Mouse (Mus musculus) inflammation-experienced regulatory T-cells (primary cell): ENCODE results near the gene Sirt6. TPM values are rescaled to one million over a fixed set of nuclear protein-coding genes. Genes with fewer than 3 reads are reported as not detected.

ENCODE experiments used
- polyA plus RNA-seq, 2 experiments: library from polyadenylated mRNA; unstranded; fragments of 100-300 nt; shearing (Covaris generic); gene quantifications; one replicate each; pipeline ENCODE4 v1.2.1; 2017

Gene Sirt6
- polyA plus RNA-seq = 10 to 100 TPM; 12.8 to 18.1 TPM

GRCm38 (mm10) chr10:81626994-81627835, at the start of gene Sirt6:
Gene Sirt6 (minus strand): TSS chr10:81627797.

GRCm38 (mm10) chr10:81648803-81649775, 21.5 kb upstream of the Sirt6 start, which contains the start of gene Gm10778:
Gene Gm10778 (plus strand): TSS chr10:81649059.

GRCm38 (mm10) chr10:81628390-81628789, 793 bp upstream of the Sirt6 start, which contains the start of gene Ankrd24:
Gene Ankrd24 (plus strand): TSS chr10:81628540.

GRCm38 (mm10) chr10:81605974-81606751, 21.4 kb downstream of the Sirt6 start, which contains the start of gene BC025920:
Gene BC025920 (plus strand): TSS chr10:81606270.

DNA sequence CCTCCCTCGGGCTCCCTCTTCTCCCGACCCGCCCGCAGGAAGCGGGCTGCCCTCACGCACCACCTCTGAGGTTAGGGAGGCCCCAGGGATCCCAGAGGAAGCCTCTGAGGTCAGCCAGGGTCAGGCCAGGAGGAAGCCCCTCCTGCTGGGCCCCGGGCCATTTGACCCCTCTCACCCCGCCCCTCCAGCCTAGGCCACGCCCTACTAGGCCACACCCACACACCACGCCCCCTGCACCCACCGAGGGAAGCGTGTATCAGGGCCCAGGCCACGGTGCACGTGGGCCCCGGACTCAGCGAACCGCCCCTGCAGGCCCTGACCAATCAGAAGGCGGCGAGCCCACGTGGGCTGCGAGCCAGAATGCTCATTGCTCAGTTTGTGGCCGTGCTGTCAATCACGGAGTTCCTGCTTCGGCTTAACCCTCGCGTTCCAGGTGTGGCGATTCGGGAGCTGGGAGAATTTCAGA, 26.8 kb downstream of the Sirt6 start, which contains the start of gene Tle6:
Gene Tle6 (minus strand): TSS at position 336 of the 466 bp plus-strand sequence.

GRCm38 (mm10) chr10:81574081-81575056, 53.2 kb downstream of the Sirt6 start, which contains the start of gene Tle2:
Gene Tle2 (plus strand): TSS chr10:81574561.

Other genes with a start within 250 kb of the Sirt6 start
- gene Fzr1, start 249.3 kb downstream of the Sirt6 start, polyA plus RNA-seq = 10 to 100 TPM; 62.2 to 65.0 TPM
- 10 to 100 TPM; 30.8 to 32.1 TPM for gene Dohh, start 243.4 kb downstream of the Sirt6 start, polyA plus RNA-seq
- gene Gm48551, start 243.3 kb downstream of the Sirt6 start, polyA plus RNA-seq = 1 to 10 TPM; 2.6 to 5.0 TPM
- gene Gm48552, start 238.8 kb downstream of the Sirt6 start, polyA plus RNA-seq = 1 to 10 TPM in 1 of 2 experiments, under 1 TPM in 1; 0.57 to 1.1 TPM
- 1 to 10 TPM in 1 of 2 experiments, not detected in 1; 5.5 TPM for gene Smim24, start 234.7 kb downstream of the Sirt6 start, polyA plus RNA-seq
- 10 to 100 TPM; 20.7 to 22.4 TPM for gene Nfic, start 172.2 kb downstream of the Sirt6 start, polyA plus RNA-seq
- gene Celf5, start 145.1 kb downstream of the Sirt6 start, polyA plus RNA-seq = under 1 TPM; 0.24 to 0.31 TPM
- gene Ncln, start 131.4 kb downstream of the Sirt6 start, polyA plus RNA-seq = 100 to 1,000 TPM in 1 of 2 experiments, 10 to 100 TPM in 1; 98.8 to 103 TPM
- 10 to 100 TPM; 59.0 to 73.6 TPM for gene S1pr4, start 127.7 kb downstream of the Sirt6 start, polyA plus RNA-seq
- gene Gna15, start 103.6 kb downstream of the Sirt6 start, polyA plus RNA-seq = 10 to 100 TPM; 29.0 to 32.4 TPM
- 10 to 100 TPM; 15.9 to 26.6 TPM for gene Gna11, start 82.6 kb downstream of the Sirt6 start, polyA plus RNA-seq
- gene Aes, start 68.3 kb downstream of the Sirt6 start, polyA plus RNA-seq = 1,000 to 10,000 TPM; 1,037 to 1,181 TPM
- gene Tle2, start 53.2 kb downstream of the Sirt6 start, polyA plus RNA-seq = 1 to 10 TPM; 2.8 to 5.1 TPM
- 1 to 10 TPM in 1 of 2 experiments, not detected in 1; 2.2 TPM for gene Tle6, start 26.7 kb downstream of the Sirt6 start, polyA plus RNA-seq
- 1 to 10 TPM; 2.1 to 3.2 TPM for gene BC025920, start 21.5 kb downstream of the Sirt6 start, polyA plus RNA-seq
- 1 to 10 TPM; 2.6 to 4.3 TPM for gene Ankrd24, start 743 bp upstream of the Sirt6 start, polyA plus RNA-seq
- 1 to 10 TPM; 7.6 to 9.3 TPM for gene Gm10778, start 21.3 kb upstream of the Sirt6 start, polyA plus RNA-seq
- gene Zfp433, start 77.0 kb upstream of the Sirt6 start, polyA plus RNA-seq = 10 to 100 TPM; 22.9 to 26.1 TPM
- gene Gm3055, start 143.4 kb upstream of the Sirt6 start, polyA plus RNA-seq = 10 to 100 TPM; 11.2 to 13.5 TPM
- gene Gm4767, start 184.4 kb upstream of the Sirt6 start, polyA plus RNA-seq = 1 to 10 TPM; 5.9 to 7.4 TPM
- gene Gm32687, start 236.1 kb upstream of the Sirt6 start, polyA plus RNA-seq = 1 to 10 TPM; 2.5 to 8.0 TPM